Mouse (Mus musculus): ENCODE data around the gene Ttc16. TPM values are rescaled to one million over a fixed set of nuclear protein-coding genes. Genes with fewer than 3 reads are reported as not detected.
A peak's percentile ranks its signal among the peaks of the same experiment; 100 is the strongest.

Gene Ttc16
- polyA plus RNA-seq, 1 experiment: 0.58 TPM

GRCm38 (mm10) chr2:32750887-32751664 lies 24.4 kb downstream of the Ttc16 start:
- DNase-seq (ENCODE audit: low read depth, low spot score): peak; percentile 62
- 21% methylated on average over 31 of the region's 31 CpGs for WGBS

GRCm38 (mm10) chr2:32750199-32750598 lies 25.2 kb downstream of the Ttc16 start:
- no peak for DNase-seq (ENCODE audit: low read depth, low spot score)
- 71% methylated on average over 7 of the region's 7 CpGs for WGBS

GRCm38 (mm10) chr2:32749082-32749481 lies 26.4 kb downstream of the Ttc16 start:
- 89% methylated on average over 16 of the region's 16 CpGs for WGBS
- no peak for DNase-seq (ENCODE audit: low read depth, low spot score)

GRCm38 (mm10) chr2:32744272-32744982 lies 31.0 kb downstream of the Ttc16 start:
- 72% methylated on average over 15 of the region's 15 CpGs for WGBS
- DNase-seq (ENCODE audit: low read depth, low spot score): no peak

GRCm38 (mm10) chr2:32742173-32742531 lies 33.3 kb downstream of the Ttc16 start:
- WGBS: 23% methylated on average over 18 of the region's 18 CpGs
- no peak for DNase-seq (ENCODE audit: low read depth, low spot score)

- 7% methylated on average over 57 of the region's 58 CpGs for WGBS
- DNase-seq (ENCODE audit: low read depth, low spot score): no peak
Observed at GRCm38 (mm10) chr2:32741273-32742172, 33.9 kb downstream of the Ttc16 start.

GRCm38 (mm10) chr2:32740916-32741272 lies 34.5 kb downstream of the Ttc16 start, which contains the start of gene 6330409D20Rik:
Gene 6330409D20Rik (minus strand): TSS chr2:32741016.
- DNase-seq (ENCODE audit: low read depth, low spot score): no peak
- WGBS: 12% methylated on average over 11 of the region's 11 CpGs

GRCm38 (mm10) chr2:32739311-32739710 lies 36.1 kb downstream of the Ttc16 start:
- WGBS: 58% methylated on average over 4 of the region's 4 CpGs

GRCm38 (mm10) chr2:32737008-32737407 lies 38.4 kb downstream of the Ttc16 start:
- WGBS: 65% methylated on average over 6 of the region's 6 CpGs
- DNase-seq (ENCODE audit: low read depth, low spot score): no peak

More at GRCm38 (mm10) chr2:32739311-32739710, 36.1 kb downstream of the Ttc16 start:
- no peak for DNase-seq (ENCODE audit: low read depth, low spot score)

GRCm38 (mm10) chr2:32736306-32736829 lies 39.1 kb downstream of the Ttc16 start:
- DNase-seq (ENCODE audit: low read depth, low spot score): no peak
- WGBS: 53% methylated on average over 3 of the region's 3 CpGs

- DNase-seq (ENCODE audit: low read depth, low spot score): no peak
- WGBS: 61% methylated on average over 4 of the region's 4 CpGs
Observed at GRCm38 (mm10) chr2:32734933-32735332, 40.5 kb downstream of the Ttc16 start.

- 53% methylated on average over 4 of the region's 4 CpGs for WGBS
- no peak for DNase-seq (ENCODE audit: low read depth, low spot score)
Observed at GRCm38 (mm10) chr2:32734480-32734879, 41.0 kb downstream of the Ttc16 start.

GRCm38 (mm10) chr2:32732695-32733094 lies 42.7 kb downstream of the Ttc16 start:
- 80% methylated on average over 6 of the region's 6 CpGs for WGBS
- no peak for DNase-seq (ENCODE audit: low read depth, low spot score)

- WGBS: 77% methylated on average over 4 of the region's 4 CpGs
- no peak for DNase-seq (ENCODE audit: low read depth, low spot score)
Observed at GRCm38 (mm10) chr2:32731911-32732310, 43.5 kb downstream of the Ttc16 start.

GRCm38 (mm10) chr2:32730854-32731253 lies 44.6 kb downstream of the Ttc16 start:
- WGBS: 59% methylated on average over 11 of the region's 11 CpGs
- no peak for DNase-seq (ENCODE audit: low read depth, low spot score)

- DNase-seq (ENCODE audit: low read depth, low spot score): no peak
- WGBS: 90% methylated on average over 4 of the region's 4 CpGs
Observed at GRCm38 (mm10) chr2:32729547-32729946, 45.9 kb downstream of the Ttc16 start.

- WGBS: 40% methylated on average over 7 of the region's 7 CpGs
- DNase-seq (ENCODE audit: low read depth, low spot score): no peak
Observed at GRCm38 (mm10) chr2:32728463-32728862, 47.0 kb downstream of the Ttc16 start.

- DNase-seq (ENCODE audit: low read depth, low spot score): peak; percentile 90
- WGBS: 3% methylated on average over 16 of the region's 16 CpGs
Observed at GRCm38 (mm10) chr2:32727435-32727834, 48.0 kb downstream of the Ttc16 start.

GRCm38 (mm10) chr2:32724832-32725790 lies 50.3 kb downstream of the Ttc16 start:
- DNase-seq (ENCODE audit: low read depth, low spot score): no peak
- 64% methylated on average over 16 of the region's 16 CpGs for WGBS
